Comparison of ENCODE assay signal across 13 mouse cellular contexts in genomic region chr5:35690485-35691165, GRCm38 (mm10). TPM values are rescaled to one million over a fixed set of nuclear protein-coding genes. Genes with fewer than 3 reads are reported as not detected.
DNase-seq lines count a peak whose midpoint lies in the region; ATAC-seq and TF ChIP-seq lines count a peak whose summit lies in the region.
"Had no signal": no experiment of that assay in that cellular context is flagged by ENCODE, and none has a peak within 500 bp of the region (broad histone marks: within the 10 kb centered on the region; RNA-seq: fewer than 3 reads in every experiment).

No protein-coding gene starts in this region.

- H3K9me3 ChIP-seq in lung, embryonic 14.5 days (ENCODE audit: low read depth, low read length), result no peaks in the 10 kb centered on the region
- H3K9me3 ChIP-seq: embryonic facial prominence, embryonic 12.5 days had no signal

- H3K27ac ChIP-seq in lung, embryonic 14.5 days (ENCODE audit: low read depth), result 0 out of 2 replicates have a peak overlapping the region, but pooled peaks have one; percentile 4
- H3K27ac ChIP-seq: embryonic facial prominence, embryonic 12.5 days; liver, embryonic 14.5 days had no signal

- ATAC-seq in lung, embryonic 14.5 days (ENCODE audit: insufficient read depth), result no peak

- intact Hi-C loops in heart, postnatal 25 days (cut with DNase I), result no loop called here

- no peaks in the 10 kb centered on the region for H3K27me3 ChIP-seq in lung, embryonic 14.5 days (ENCODE audit: insufficient read depth, low read length)

- no peak for TF ChIP-seq CTCF in lung, embryonic 14.5 days (IDR thresholded peaks at IDR 0.05; ENCODE audit: low read depth)

- no peak overlapping the region for H3K4me3 ChIP-seq in lung, embryonic 14.5 days (ENCODE audit: low read depth, low read length)
- H3K4me3 ChIP-seq: embryonic facial prominence, embryonic 12.5 days had no signal

- 71% methylated on average over 8 of the region's 8 CpGs for WGBS in lung, embryonic 14.5 days

- H3K4me1 ChIP-seq in lung, embryonic 14.5 days (ENCODE audit: insufficient read depth), result peaks cover 26% of the 10 kb centered on the region

- H3K4me2 ChIP-seq in lung, embryonic 14.5 days, result no peak overlapping the region
- H3K4me2 ChIP-seq: embryonic facial prominence, embryonic 12.5 days had no signal

- no peaks in the 10 kb centered on the region for H3K36me3 ChIP-seq in lung, embryonic 14.5 days (ENCODE audit: insufficient read depth)
- H3K36me3 ChIP-seq: embryonic facial prominence, embryonic 12.5 days had no signal

- peak; percentile 54 to 58 for DNase-seq in heart, adult 18-20 months
- no peak for DNase-seq in heart, postnatal 25 days (ENCODE audit: low spot score)
- DNase-seq in lung, embryonic 14.5 days, result no peak
- no peak for DNase-seq in lung, postnatal 10 days
- DNase-seq in adrenal gland, postnatal 14 days, result peak; percentile 88
- DNase-seq in skeletal muscle tissue, adult 2 months (ENCODE audit: low read depth, low spot score), result peak; percentile 68
- DNase-seq in embryo, embryonic 10 days (ENCODE audit: low spot score), result no peak
- DNase-seq: kidney, postnatal 10 days; midbrain, embryonic 14.5 days; thymus, postnatal 25 days had no signal

- H3K9ac ChIP-seq in lung, embryonic 14.5 days, result no peak overlapping the region
- H3K9ac ChIP-seq: embryonic facial prominence, embryonic 12.5 days; liver, embryonic 14.5 days had no signal

RNA-seq across cellular contexts. Expression of gene Htra3, which starts 11.0 kb away (rescaled TPM):
- total RNA-seq in heart, adult 18-20 months (2021), result 10 to 100 TPM; 73.5 to 83.6 TPM
- 100 to 1,000 TPM; 116 to 131 TPM for total RNA-seq in heart, postnatal 25 days (2021)
- polyA plus RNA-seq in lung, embryonic 14.5 days (2014; fragmentation: Nextera tagmentation; extraction: Ambion mirVana), result 19.6 and 21.9 TPM in 2 replicates
- 49.7 TPM in 2 replicates for total RNA-seq in adrenal gland, postnatal 14 days (2021)
- total RNA-seq: CH12.LX had no signal

RNA-seq across cellular contexts. Expression of gene Sh3tc1, which starts 49.2 kb away (rescaled TPM):
- total RNA-seq in heart, adult 18-20 months (2021), result 10 to 100 TPM in 1 of 2 experiments, 1 to 10 TPM in 1; 8.2 to 10.3 TPM
- 10 to 100 TPM in 1 of 2 experiments, 1 to 10 TPM in 1; 9.7 to 10.5 TPM for total RNA-seq in heart, postnatal 25 days (2021)
- polyA plus RNA-seq in lung, embryonic 14.5 days (2014; fragmentation: Nextera tagmentation; extraction: Ambion mirVana), result 8.7 and 10.6 TPM in 2 replicates
- total RNA-seq in adrenal gland, postnatal 14 days (2021), result 14.9 and 15.0 TPM in 2 replicates

Comparison
In these comparisons a context has a peak if more than half of its experiments do, and no peak if none do; other contexts are left out.
1. DNase-seq: peak in heart, adult 18-20 months (2 of 2), adrenal gland, postnatal 14 days (single experiment) and skeletal muscle tissue, adult 2 months (single experiment); none in heart, postnatal 25 days (single experiment), lung, embryonic 14.5 days (single experiment), lung, postnatal 10 days (single experiment) and embryo, embryonic 10 days (single experiment).